Mouse (Mus musculus): ENCODE measurements around the gene Etv6.
A peak's percentile ranks its signal among the peaks of the same experiment; 100 is the strongest.

Gene Etv6

DNA sequence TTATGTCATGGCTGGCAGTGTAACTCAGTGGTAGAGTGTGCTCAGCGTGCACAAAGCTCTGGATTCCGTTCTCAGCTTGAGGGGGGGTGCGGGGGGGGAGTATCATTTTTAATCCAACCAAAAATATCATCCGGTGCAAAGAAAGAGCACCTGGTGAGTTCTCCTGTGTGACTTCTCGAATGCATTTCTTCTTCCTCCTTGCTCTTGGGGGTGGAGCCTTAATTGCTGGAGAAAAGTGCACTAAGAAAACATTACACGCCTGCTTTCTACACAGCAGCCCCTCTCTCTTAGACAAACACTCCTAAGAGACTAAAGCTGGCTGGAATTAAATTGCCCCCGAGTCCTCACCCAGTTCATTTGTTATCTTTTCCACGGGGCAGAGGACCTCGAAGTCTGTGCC, 139.6 kb downstream of the Etv6 start:
- no peak for DNase-seq

DNA sequence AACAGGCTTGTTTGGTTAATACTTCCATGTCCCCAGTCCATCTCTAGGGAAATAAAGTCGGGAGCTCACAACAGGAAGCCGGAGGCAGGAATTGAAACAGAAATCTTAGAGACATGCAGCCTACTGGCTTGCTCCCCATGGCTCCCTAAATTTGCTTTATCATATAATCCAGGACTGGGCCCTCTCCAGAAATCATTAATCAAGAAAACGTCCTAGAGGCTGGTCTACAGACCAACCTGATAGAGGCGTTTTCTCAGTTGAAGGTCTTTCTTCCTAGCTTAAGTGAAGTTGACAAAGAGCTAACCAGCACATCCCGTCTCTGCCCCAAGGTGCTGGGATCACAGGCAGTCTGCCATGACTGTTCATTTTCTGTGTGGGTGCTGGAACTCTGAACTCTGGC, 141.7 kb downstream of the Etv6 start:
- no peak for DNase-seq

GRCm38 (mm10) chr6:134182301-134182948, 146.9 kb downstream of the Etv6 start:
- peak; percentile 54 for DNase-seq

DNA sequence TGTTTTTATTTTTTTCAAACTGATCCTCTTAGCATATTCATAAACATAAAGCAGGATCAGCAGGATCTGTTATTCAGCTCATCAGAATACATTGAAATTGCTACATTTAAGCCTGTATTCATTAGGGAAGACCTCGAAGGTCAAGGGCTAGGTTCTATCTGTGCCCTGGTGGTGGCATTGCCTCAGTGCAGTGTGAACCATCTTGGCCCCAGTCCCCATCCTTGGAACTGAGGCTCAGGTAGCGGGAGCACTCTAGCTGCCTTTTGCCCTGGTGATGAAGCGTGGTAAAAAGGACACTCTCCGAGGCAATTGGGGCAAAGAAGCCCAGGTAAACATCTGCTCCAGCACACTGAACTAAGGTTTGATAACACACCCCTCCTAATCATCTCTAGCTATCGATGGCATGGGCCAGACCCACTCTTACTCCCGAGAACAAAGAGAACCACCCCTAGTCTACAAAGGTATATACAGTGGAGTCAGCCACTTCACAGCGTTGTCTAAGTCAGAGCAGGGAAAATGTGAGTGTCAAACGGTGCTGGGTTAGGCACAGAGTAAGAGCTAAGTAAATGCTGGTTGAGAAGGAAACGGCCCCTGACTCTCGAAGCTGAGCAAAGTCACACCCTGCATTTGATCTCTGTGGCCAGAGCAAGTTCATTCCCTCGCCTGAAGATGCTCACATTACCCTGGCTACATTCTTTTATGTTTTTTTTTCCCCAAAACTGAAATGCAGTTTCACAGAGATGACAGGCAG, 148.3 kb downstream of the Etv6 start:
- DNase-seq: no peak

DNA sequence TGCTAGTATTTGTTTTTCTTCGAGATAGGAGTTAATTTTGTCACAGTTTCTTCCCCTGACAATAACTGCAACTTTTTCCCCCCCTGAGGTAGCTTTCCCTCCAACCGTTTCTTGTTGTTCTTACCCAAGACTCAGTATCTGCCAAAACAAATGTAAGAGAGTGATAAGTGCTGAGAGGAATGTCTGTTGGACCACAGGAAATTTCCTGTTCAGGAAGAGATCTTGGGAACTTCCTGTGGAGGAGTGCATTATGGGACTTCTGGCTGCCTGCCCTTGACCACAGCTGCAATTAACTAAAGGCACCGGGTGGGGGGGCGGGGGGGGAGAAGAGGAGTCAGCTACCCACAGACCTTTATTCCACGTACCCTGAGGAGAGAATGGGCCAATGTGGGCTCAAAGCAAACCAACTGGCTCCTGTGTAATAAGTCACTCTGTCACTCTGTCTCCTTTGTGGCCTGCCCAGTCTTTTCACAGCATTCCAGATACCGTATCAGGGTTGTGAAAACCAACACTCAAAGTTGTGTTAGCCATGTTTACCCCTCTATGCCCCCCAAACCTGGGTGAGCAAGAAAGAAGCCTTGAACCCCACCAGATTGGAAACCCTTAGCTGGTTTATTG, 150.9 kb downstream of the Etv6 start:
- DNase-seq: no peak

DNA sequence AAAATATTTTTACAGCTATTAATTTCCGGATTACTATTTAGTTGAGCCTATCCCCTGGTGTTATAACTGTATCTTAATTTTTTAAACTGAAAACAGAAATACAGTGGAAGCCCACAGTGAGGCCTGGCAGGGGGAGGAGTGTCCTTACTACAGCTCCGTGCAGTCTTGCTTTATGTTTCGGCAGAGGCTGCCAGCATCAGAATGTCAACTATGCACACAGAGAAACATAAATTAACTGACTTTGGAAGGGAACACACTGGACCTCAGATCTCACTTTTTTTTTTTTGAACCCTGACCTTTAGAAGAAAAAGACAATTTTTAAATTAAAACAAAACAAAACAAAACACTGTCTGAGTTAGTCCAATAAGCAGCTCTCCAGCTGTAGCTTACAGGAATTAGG, 153.2 kb downstream of the Etv6 start:
- no peak for DNase-seq

GRCm38 (mm10) chr6:134189174-134189573, 153.7 kb downstream of the Etv6 start:
- no peak for DNase-seq

GRCm38 (mm10) chr6:134189575-134190132, 154.2 kb downstream of the Etv6 start:
- no peak for DNase-seq

DNA sequence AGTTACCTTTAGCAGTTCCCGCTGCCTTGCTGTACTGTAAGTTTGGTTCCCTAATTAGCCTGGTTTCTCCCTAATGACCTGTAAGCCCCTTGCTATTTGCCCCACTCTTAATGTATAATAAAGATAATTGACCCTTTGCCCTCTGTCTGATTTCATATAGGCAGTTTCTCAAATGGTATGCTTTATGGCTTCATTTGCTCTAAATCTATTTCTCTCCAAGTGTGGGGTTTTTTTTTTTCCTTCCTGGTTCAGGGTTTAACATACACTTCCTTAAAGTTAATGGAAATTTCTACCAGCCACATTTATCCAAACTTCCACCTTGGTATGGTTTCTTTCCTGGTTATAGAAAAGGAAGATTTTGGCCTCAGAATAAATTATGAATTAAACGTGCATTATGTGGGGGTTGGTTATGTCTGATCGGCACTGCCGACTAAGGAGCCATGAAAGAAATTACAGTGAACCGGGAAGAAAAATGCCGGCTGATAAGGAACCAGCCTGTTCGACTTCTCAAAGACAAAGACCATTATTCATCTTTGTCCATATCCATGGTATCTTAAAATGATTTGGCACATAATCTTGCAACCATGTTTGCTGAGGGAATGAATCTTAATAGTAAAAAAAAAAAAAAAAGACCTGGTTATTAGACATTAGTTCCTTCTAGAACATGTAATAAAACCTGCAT, 155.2 kb downstream of the Etv6 start:
- no peak for DNase-seq

DNA sequence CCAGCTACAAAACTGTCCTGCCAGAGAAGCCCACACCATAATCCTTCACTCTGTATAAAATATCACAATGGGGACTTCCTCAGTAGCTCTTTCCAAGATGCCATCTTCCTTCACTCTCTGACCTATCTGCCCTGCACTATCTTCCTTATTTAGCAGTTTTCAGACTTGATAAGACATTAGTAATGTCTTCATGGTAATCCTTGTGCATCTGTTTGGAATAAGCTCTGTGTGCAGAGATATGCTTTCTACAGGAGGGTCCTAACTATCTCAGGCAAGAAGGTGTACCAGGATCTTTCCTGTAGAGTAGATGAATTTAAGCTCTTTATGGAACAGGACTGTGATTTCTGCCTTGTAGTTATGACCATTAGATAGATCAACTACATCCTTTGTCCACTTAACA, 157.2 kb downstream of the Etv6 start:
- no peak for DNase-seq

DNA sequence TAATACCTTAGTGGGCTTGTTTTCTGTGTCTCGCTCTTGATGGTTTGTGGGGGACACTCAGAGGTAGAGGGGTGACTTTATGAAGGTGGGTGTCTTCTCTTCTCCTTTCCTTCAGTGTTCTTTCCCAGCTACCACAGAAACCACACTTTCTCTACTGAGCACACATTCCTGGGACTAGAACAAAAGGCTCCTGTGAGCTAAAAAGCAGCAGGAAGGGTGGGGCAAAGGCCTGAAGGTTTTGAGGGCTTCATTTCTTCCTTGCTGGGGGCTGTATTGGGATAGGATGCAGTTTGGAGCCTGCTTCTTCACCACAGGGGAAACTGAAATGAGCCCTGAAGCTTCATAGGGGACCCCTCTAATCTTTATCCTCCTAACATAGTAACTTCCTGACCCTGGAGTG, 164.4 kb downstream of the Etv6 start:
- no peak for DNase-seq

- no peak for DNase-seq
Measured at GRCm38 (mm10) chr6:134200577-134200976, 165.1 kb downstream of the Etv6 start.

- no peak for DNase-seq
Measured at GRCm38 (mm10) chr6:134202176-134202575, 166.7 kb downstream of the Etv6 start.

DNA sequence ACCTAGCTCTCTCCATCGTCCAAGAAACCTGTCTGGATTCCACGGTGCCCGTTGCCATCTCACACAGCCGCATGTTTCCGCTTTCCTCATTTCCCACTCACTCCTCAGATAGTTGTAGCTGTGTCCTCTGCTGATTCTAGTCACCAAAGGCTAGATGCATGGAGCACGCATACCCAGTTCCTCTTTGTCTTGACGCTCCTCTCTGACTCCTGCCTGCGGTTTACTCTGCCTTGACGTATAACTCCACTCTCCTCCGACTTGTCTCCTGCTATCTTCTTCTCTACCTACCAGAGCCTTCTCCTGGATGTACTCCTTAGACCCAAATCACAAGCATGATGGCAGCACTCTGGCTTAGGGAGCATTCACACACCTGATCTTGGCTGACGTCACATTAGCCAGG, 169.7 kb downstream of the Etv6 start:
- no peak for DNase-seq

- DNase-seq: no peak
Measured at GRCm38 (mm10) chr6:134205726-134206125, 170.2 kb downstream of the Etv6 start.

DNA sequence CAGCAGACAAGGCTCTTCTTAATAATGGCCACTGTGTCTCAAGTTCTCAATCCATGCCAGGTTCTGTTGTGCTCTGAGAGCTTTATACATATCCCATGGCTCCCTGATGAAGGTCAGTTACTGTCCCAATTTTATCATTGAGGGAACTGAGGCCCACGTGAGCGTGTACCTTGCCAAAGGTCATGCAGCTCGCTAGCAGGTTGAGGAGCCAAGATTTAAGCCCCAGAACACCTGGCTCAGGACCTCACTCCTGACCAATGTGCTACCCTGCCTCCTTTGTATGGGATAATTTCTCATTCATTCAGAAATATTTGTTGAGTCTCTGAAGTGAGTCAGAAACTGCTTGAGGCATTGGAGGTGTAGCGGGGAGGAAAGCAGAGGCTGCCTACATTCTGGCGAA, 170.8 kb downstream of the Etv6 start:
- no peak for DNase-seq

DNA sequence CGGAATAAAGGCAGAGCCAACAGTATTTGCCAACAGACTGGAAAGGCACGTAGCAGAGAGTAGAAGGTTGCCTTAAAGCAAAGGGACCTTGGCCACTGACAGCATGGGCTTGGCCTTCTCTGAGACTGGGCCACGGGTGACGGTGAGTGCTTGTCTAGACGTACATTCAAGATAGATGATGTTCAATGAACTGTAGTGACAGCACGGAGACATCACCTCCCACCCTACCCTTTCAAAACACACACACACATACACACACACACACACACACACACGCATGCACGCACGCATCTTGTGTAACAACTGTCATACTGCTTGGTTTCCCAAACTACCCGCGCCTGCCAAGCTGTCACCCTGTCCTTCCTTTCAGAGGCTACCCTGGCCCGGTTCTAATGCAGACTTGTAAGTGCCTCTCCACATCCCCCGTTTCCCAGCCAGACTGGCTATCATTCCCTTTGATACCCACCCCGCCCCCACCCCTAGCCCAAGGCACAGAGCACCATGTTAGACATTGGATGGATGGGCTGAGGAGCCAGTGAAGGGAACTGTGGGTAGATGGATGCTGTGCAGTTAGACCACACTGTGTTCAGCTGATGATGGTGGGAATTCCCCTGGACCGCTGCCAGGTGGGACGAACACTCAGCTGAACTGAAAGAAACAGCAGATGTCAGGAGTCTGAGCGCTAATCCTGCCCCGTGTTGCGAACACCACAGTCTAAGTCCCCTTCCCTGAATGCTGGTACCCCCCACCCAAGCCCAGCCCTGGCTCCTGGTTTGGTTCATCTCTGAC, 172.1 kb downstream of the Etv6 start:
- peak; percentile 71 for DNase-seq

GRCm38 (mm10) chr6:134208180-134208952, 172.9 kb downstream of the Etv6 start:
- no peak for DNase-seq

DNA sequence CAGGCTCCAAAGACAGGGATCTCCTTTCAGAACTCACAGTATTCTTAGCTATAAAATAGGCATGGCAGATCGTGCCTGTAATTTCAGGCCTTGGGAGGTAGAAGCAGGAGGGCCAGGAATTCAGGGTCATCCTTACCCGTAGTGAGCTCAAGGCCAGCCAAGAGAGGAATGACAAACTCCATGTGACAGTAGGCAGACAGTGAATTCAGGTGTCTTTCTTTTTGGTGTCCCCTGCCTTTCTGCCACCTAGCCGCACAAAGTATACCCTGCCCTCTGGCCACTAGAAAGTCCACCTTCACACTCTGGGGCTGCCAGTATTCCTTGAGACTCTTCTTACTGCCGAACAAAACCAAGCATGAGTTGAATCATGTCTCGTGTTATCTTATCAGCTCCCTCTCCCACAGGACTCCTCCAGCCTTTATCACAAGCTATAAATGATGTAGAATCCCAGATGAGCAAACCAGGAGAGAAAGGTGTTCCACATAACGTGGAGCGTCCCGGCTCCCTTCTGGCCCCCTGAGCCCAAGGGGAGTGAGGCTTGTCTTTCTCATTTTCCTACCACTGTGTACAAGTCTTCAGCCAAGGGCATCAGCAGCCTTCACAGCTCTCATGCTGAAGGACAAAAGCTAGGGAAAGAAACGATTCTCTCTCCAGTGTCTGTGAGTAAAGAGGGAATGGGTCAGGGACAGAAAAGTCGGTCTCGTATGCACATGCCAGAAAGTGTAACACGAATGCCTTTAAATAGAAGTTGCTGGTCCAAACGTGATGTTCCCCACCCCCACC, 175.4 kb downstream of the Etv6 start:
- no peak for DNase-seq

- DNase-seq: no peak
Measured at GRCm38 (mm10) chr6:134211458-134211776, 175.9 kb downstream of the Etv6 start.

DNA sequence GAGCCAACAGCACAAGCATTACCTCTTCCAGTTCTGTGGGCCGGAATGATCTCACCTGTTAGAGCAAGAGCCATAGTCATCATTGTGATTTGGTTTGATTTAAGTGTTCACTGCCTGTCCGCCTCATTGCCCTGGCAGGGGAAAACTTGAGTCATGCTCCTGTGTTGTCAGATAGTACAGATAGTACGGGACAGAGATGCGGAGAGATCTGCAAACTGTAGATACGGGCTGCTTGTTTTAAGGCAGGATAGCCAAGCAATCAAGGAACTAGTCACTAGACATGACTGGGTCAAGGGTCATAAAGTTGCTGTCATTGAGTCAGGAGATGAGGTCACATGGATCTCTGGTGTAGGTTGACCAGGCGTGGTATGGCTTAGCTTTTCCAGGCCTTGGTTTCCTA, 182.2 kb downstream of the Etv6 start:
- no peak for DNase-seq
